Mouse (Mus musculus) inflammation-experienced regulatory T-cells, adult 6 months (primary cell): Measurements from ENCODE around the gene Hbb-bs. TPM values are rescaled to one million over a fixed set of nuclear protein-coding genes. Genes with fewer than 3 reads are reported as not detected.
"Not testable (repeated sequence)": the region's sequence is repeated elsewhere in the genome, so short reads cannot be mapped to it uniquely, and the experiment has no call there.

Experiments
- ATAC-seq: one replicate; pipeline ENCODE4 v1.8.0; 2017
- polyA plus RNA-seq, 3 experiments: library from polyadenylated mRNA; unstranded; fragments of 100-300 nt; shearing (Covaris generic); gene quantifications; one replicate each; pipeline ENCODE4 v1.2.1; 2017

Gene Hbb-bs
- polyA plus RNA-seq, 3 experiments from 2014 or later: 9.8 to 22.5 (median 18.1) TPM

- ATAC-seq: no peak
Observed at GRCm38 (mm10) chr7:103810746-103811145, 17.1 kb downstream of the Hbb-bs start.

- no peak for ATAC-seq
Observed at GRCm38 (mm10) chr7:103810296-103810695, 17.6 kb downstream of the Hbb-bs start.

GRCm38 (mm10) chr7:103809801-103810155 is 18.1 kb downstream of the Hbb-bs start:
- no peak for ATAC-seq

GRCm38 (mm10) chr7:103808971-103809800 is 18.7 kb downstream of the Hbb-bs start:
- ATAC-seq: no peak

- ATAC-seq: not testable (repeated sequence)
Observed at GRCm38 (mm10) chr7:103808120-103808519, 19.8 kb downstream of the Hbb-bs start.

GRCm38 (mm10) chr7:103806856-103807255 is 21.0 kb downstream of the Hbb-bs start:
- ATAC-seq: no peak

GRCm38 (mm10) chr7:103792669-103793388 is 35.1 kb downstream of the Hbb-bs start:
- ATAC-seq: no peak

- no peak for ATAC-seq
Observed at GRCm38 (mm10) chr7:103791721-103792120, 36.2 kb downstream of the Hbb-bs start, which contains the start of gene Olfr67. TSS of gene Olfr67 (minus strand) at chr7:103791821.

GRCm38 (mm10) chr7:103779598-103779997 is 48.3 kb downstream of the Hbb-bs start, which contains the start of gene Olfr68:
TSS of gene Olfr68 (minus strand) at chr7:103779698.
- ATAC-seq: no peak

- ATAC-seq: not testable (repeated sequence)
Observed at GRCm38 (mm10) chr7:103777652-103778051, 50.2 kb downstream of the Hbb-bs start.

Other genes with a start within 250 kb of the Hbb-bs start
- gene Olfr618, start 238.0 kb downstream of the Hbb-bs start, polyA plus RNA-seq: not detected
- not detected for gene Olfr619, start 227.5 kb downstream of the Hbb-bs start, polyA plus RNA-seq
- under 1 TPM in 2 of 3 experiments, not detected in 1; 0.18 to 0.95 TPM for gene Olfr620, start 215.6 kb downstream of the Hbb-bs start, polyA plus RNA-seq
- gene Olfr622, start 185.4 kb downstream of the Hbb-bs start, polyA plus RNA-seq: not detected
- not detected for gene Olfr623, start 164.4 kb downstream of the Hbb-bs start, polyA plus RNA-seq
- not detected for gene Olfr624, start 156.9 kb downstream of the Hbb-bs start, polyA plus RNA-seq
- not detected for gene Olfr625-ps1, start 145.4 kb downstream of the Hbb-bs start, polyA plus RNA-seq
- not detected for gene Olfr243, start 113.4 kb downstream of the Hbb-bs start, polyA plus RNA-seq
- gene Olfr628, start 97.7 kb downstream of the Hbb-bs start, polyA plus RNA-seq: not detected
- not detected for gene Olfr629, start 83.2 kb downstream of the Hbb-bs start, polyA plus RNA-seq
- not detected for gene Olfr630, start 70.8 kb downstream of the Hbb-bs start, polyA plus RNA-seq
- gene Olfr69, start 56.5 kb downstream of the Hbb-bs start, polyA plus RNA-seq: under 1 TPM in 1 of 3 experiments, not detected in 2; 0.12 TPM
- gene Olfr68, start 48.4 kb downstream of the Hbb-bs start, polyA plus RNA-seq: not detected
- not detected for gene Olfr67, start 36.3 kb downstream of the Hbb-bs start, polyA plus RNA-seq
- gene Hbb-bt, start 14.1 kb downstream of the Hbb-bs start, polyA plus RNA-seq: 1 to 10 TPM; 2.9 to 8.6 (median 3.0) TPM
- not detected for gene Hbb-bh2, start 12.4 kb upstream of the Hbb-bs start, polyA plus RNA-seq
- gene Hbb-bh1, start 15.1 kb upstream of the Hbb-bs start, polyA plus RNA-seq: not detected
- gene Hbb-y, start 25.1 kb upstream of the Hbb-bs start, polyA plus RNA-seq: not detected
- not detected for gene Olfr66, start 58.2 kb upstream of the Hbb-bs start, polyA plus RNA-seq
- gene Olfr64, start 66.4 kb upstream of the Hbb-bs start, polyA plus RNA-seq: not detected
- not detected for gene Olfr65, start 75.4 kb upstream of the Hbb-bs start, polyA plus RNA-seq
- gene Olfr631, start 100.7 kb upstream of the Hbb-bs start, polyA plus RNA-seq: not detected
- gene Olfr632, start 106.3 kb upstream of the Hbb-bs start, polyA plus RNA-seq: not detected
- gene Olfr633, start 116.3 kb upstream of the Hbb-bs start, polyA plus RNA-seq: not detected
- under 1 TPM in 1 of 3 experiments, not detected in 2; 0.07 TPM for gene Olfr635, start 143.1 kb upstream of the Hbb-bs start, polyA plus RNA-seq
- gene Olfr638, start 170.7 kb upstream of the Hbb-bs start, polyA plus RNA-seq: not detected
- not detected for gene Olfr639, start 189.2 kb upstream of the Hbb-bs start, polyA plus RNA-seq
- not detected for gene Olfr640, start 197.5 kb upstream of the Hbb-bs start, polyA plus RNA-seq
- gene Olfr641, start 207.3 kb upstream of the Hbb-bs start, polyA plus RNA-seq: not detected
- not detected for gene Olfr642, start 224.6 kb upstream of the Hbb-bs start, polyA plus RNA-seq
- not detected for gene 4930516K23Rik, start 233.3 kb upstream of the Hbb-bs start, polyA plus RNA-seq
- gene Olfr644, start 243.8 kb upstream of the Hbb-bs start, polyA plus RNA-seq: not detected